Mouse (Mus musculus): Measurements from ENCODE around the gene Tnnt2. TPM values are rescaled to one million over a fixed set of nuclear protein-coding genes. Genes with fewer than 3 reads are reported as not detected.

Tnnt2 gene
- polyA plus RNA-seq (2012; rRNA removed) = 0.16 and 0.68 TPM in 2 replicates
- polyA plus RNA-seq (2014; fragmentation: Nextera tagmentation; extraction: Ambion mirVana) = 0.19 and 0.39 TPM in 2 replicates

DNA sequence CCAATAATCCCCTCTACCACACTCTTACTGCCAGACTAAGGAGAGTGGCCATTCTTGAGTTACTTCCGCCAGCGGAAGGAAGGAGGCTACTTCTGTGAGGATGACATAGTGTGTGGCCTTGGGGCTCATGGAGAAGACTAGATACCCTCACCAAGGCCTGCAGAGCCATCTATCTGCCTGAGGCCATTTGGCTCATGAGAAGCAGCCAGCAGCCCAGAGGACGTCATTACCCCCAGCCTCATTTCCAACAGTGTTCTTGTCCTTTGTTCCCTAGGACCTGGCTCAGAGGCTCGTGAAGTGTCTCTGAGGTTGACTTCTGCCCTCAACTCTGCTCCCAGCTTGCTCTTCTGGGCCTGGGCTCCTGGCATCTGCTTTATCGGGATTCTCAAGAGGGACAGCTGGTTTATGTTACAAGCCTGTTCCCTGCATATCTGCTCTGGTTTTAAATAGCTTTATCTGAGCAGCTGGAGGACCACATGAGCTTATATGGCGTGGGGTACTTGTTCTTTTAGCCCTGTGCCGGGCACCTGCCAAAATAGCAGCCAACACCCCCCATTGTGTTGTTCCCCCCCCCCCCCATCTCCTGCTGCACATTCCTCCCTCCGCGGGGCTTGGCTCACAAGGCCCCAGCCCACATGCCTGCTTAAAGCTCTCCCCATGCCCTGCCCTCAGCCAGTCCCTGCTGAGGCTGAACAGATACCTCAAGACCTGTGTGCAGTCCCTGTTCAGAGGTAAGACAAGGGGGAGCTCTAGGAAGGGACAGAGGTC is at the start of gene Tnnt2:
Gene Tnnt2, plus strand, starts transcription at position 639 of the 768 bp plus-strand sequence.
- Histone ChIP-seq H3K9ac (replicated peaks) (no peak within 1 kb of the TSS), H3K4me1 (replicated peaks; ENCODE audit: control insufficient read depth in 2 of 2, insufficient read depth in 2 of 2, low read length in 1 of 2) (0 out of 4 replicates have a peak, but pooled peaks cover 0 to 2% of the 10 kb centered on the region in 2 experiments), H3K4me3 (ENCODE audit: insufficient read depth in 1 of 2, low read depth in 2 of 2, low read length in 2 of 2) (no peak within 1 kb of the TSS), H3K4me2 (ENCODE audit: low read depth) (no peak within 1 kb of the TSS), H3K27ac (no peak within 1 kb of the TSS), H3K27me3 (ENCODE audit: control insufficient read depth, insufficient read depth, low read length) (no peaks in the 10 kb centered on the region; the same call in 1 of the 2 replicates), H3K9me3 (ENCODE audit: control insufficient read depth, low read length) (no peaks in the 10 kb centered on the region), H3K36me3 (replicated peaks; ENCODE audit: control insufficient read depth, insufficient read depth, low read depth) (no peaks in the 10 kb centered on the region)
- TF ChIP-seq CTCF (IDR thresholded peaks at IDR 0.05; ENCODE audit: low read depth) = no peak
- TF ChIP-seq EP300 (IDR thresholded peaks at IDR 0.05; ENCODE audit: low read depth) = no peak
- 43% methylated on average over 9 of the region's 9 CpGs for WGBS (ENCODE audit: insufficient replicate concordance)
- ATAC-seq (ENCODE audit: insufficient read depth) = no peak
- no peak for DNase-seq (ENCODE audit: low read depth in 3 of 3, low spot score in 3 of 3)

- H3K4me3 ChIP-seq (ENCODE audit: insufficient read depth in 1 of 2, low read depth in 2 of 2, low read length in 2 of 2) = no peak overlapping the region
- WGBS (ENCODE audit: insufficient replicate concordance) = 40% methylated on average over 3 of the region's 3 CpGs
- H3K4me1 ChIP-seq (replicated peaks; ENCODE audit: control insufficient read depth in 2 of 2, insufficient read depth in 2 of 2, low read length in 1 of 2) = peaks cover 6% of the 10 kb centered on the region in 2 experiments; a peak in 3 of 4 replicates
- no peaks in the 10 kb centered on the region for H3K36me3 ChIP-seq (replicated peaks; ENCODE audit: control insufficient read depth, insufficient read depth, low read depth)
- no peak overlapping the region for H3K4me2 ChIP-seq (ENCODE audit: low read depth)
- H3K27me3 ChIP-seq (ENCODE audit: control insufficient read depth, insufficient read depth, low read length) = peaks cover 3% of the 10 kb centered on the region; the same call in 1 of the 2 replicates
- TF ChIP-seq EP300 (IDR thresholded peaks at IDR 0.05; ENCODE audit: low read depth) = no peak
- TF ChIP-seq CTCF (IDR thresholded peaks at IDR 0.05; ENCODE audit: low read depth) = peak; percentile 89
- no peak overlapping the region for H3K27ac ChIP-seq
- DNase-seq (ENCODE audit: low read depth in 3 of 3, low spot score in 3 of 3) (peak; percentile 69 to 73 (median 70)), ATAC-seq (ENCODE audit: insufficient read depth) (peak; percentile 43; the same call in 1 of the 2 replicates)
- H3K9me3 ChIP-seq (ENCODE audit: control insufficient read depth, low read length) = no peaks in the 10 kb centered on the region
- no peak overlapping the region for H3K9ac ChIP-seq (replicated peaks)
Measured at GRCm38 (mm10) chr1:135787799-135788198, 48.4 kb upstream of the Tnnt2 start.

DNA sequence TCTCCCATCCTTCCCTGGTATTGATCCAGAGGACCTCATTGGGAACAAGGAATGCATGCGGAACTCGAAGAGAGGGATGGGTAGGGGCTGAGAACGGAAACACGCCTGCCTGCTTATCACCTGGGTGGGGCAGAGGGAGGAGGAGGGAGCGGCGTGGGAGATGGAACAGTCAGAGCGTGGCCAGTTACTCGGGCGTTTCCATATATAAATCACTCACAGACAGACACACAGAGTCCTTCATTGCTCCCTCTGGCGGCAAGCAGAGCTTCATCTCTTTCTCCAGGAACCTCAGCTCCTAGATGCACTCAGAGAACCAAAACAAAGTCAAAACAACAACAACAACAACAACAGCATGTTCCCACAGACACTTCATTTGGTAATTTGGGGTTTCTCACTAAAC is 47.4 kb upstream of the Tnnt2 start:
- H3K9ac ChIP-seq (replicated peaks) = no peak overlapping the region
- no peak overlapping the region for H3K27ac ChIP-seq
- H3K36me3 ChIP-seq (replicated peaks; ENCODE audit: control insufficient read depth, insufficient read depth, low read depth) = no peaks in the 10 kb centered on the region
- no peaks in the 10 kb centered on the region for H3K9me3 ChIP-seq (ENCODE audit: control insufficient read depth, low read length)
- peak overlapping the region; percentile 22; the same call in 1 of the 2 replicates for H3K4me2 ChIP-seq (ENCODE audit: low read depth)
- TF ChIP-seq EP300 (IDR thresholded peaks at IDR 0.05; ENCODE audit: low read depth) (no peak), CTCF (IDR thresholded peaks at IDR 0.05; ENCODE audit: low read depth) (peak; percentile 49)
- peaks cover 6 to 8% of the 10 kb centered on the region in 2 experiments; a peak in 3 of 4 replicates for H3K4me1 ChIP-seq (replicated peaks; ENCODE audit: control insufficient read depth in 2 of 2, insufficient read depth in 2 of 2, low read length in 1 of 2)
- H3K4me3 ChIP-seq (ENCODE audit: insufficient read depth in 1 of 2, low read depth in 2 of 2, low read length in 2 of 2) = no peak overlapping the region
- ATAC-seq (ENCODE audit: insufficient read depth) = no peak
- 5% methylated on average over 10 of the region's 10 CpGs for WGBS (ENCODE audit: insufficient replicate concordance)
- peaks cover 7% of the 10 kb centered on the region; the same call in 1 of the 2 replicates for H3K27me3 ChIP-seq (ENCODE audit: control insufficient read depth, insufficient read depth, low read length)
- peak in 2 of 3 experiments; percentile 55 to 57 for DNase-seq (ENCODE audit: low read depth in 3 of 3, low spot score in 3 of 3)

DNA sequence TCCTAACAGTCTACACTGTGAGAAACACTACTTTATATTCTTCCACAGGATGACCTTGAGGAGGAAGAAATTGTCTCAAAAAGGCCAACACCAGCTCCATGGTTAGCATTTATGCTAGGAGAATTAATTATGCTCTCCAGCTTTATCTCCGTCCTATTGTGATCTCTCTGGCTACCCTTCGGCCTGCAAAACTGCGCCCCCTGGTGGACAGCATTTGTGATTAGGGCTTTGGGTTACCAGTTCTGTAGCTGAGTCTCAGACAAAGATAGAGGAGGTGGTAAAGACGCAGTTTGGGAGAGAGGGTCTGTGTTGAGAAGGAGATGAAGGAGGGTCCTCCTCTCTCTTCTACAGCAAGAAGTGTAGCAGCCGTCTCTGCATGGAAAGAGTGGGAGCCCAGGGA is 46.3 kb upstream of the Tnnt2 start:
- H3K4me2 ChIP-seq (ENCODE audit: low read depth) = no peak overlapping the region
- 11% methylated on average over 5 of the region's 5 CpGs for WGBS (ENCODE audit: insufficient replicate concordance)
- ATAC-seq (ENCODE audit: insufficient read depth) (no peak), DNase-seq (ENCODE audit: low read depth in 3 of 3, low spot score in 3 of 3) (peak; percentile 56 to 63 (median 57))
- H3K27me3 ChIP-seq (ENCODE audit: control insufficient read depth, insufficient read depth, low read length) = peaks cover 8% of the 10 kb centered on the region; the same call in 1 of the 2 replicates
- no peak overlapping the region for H3K4me3 ChIP-seq (ENCODE audit: insufficient read depth in 1 of 2, low read depth in 2 of 2, low read length in 2 of 2)
- no peak overlapping the region for H3K27ac ChIP-seq
- H3K9ac ChIP-seq (replicated peaks) = no peak overlapping the region
- H3K4me1 ChIP-seq (replicated peaks; ENCODE audit: control insufficient read depth in 2 of 2, insufficient read depth in 2 of 2, low read length in 1 of 2) = peaks cover 8 to 11% of the 10 kb centered on the region in 2 experiments; a peak in 3 of 4 replicates
- peak; percentile 94 for TF ChIP-seq CTCF (IDR thresholded peaks at IDR 0.05; ENCODE audit: low read depth)
- no peak for TF ChIP-seq EP300 (IDR thresholded peaks at IDR 0.05; ENCODE audit: low read depth)
- no peaks in the 10 kb centered on the region for H3K36me3 ChIP-seq (replicated peaks; ENCODE audit: control insufficient read depth, insufficient read depth, low read depth)
- no peaks in the 10 kb centered on the region for H3K9me3 ChIP-seq (ENCODE audit: control insufficient read depth, low read length)
